Mouse (Mus musculus): ENCODE results near the gene Zfp729a. TPM values are rescaled to one million over a fixed set of nuclear protein-coding genes. Genes with fewer than 3 reads are reported as not detected.

Zfp729a gene
- polyA plus RNA-seq (2014; fragmentation: Illumina TruSeq; extraction: RNeasy Lipid Tissue Mini Kit (QIAGEN cat#74804); ENCODE audit: low read depth, low replicate concordance): 4.5 TPM

DNA sequence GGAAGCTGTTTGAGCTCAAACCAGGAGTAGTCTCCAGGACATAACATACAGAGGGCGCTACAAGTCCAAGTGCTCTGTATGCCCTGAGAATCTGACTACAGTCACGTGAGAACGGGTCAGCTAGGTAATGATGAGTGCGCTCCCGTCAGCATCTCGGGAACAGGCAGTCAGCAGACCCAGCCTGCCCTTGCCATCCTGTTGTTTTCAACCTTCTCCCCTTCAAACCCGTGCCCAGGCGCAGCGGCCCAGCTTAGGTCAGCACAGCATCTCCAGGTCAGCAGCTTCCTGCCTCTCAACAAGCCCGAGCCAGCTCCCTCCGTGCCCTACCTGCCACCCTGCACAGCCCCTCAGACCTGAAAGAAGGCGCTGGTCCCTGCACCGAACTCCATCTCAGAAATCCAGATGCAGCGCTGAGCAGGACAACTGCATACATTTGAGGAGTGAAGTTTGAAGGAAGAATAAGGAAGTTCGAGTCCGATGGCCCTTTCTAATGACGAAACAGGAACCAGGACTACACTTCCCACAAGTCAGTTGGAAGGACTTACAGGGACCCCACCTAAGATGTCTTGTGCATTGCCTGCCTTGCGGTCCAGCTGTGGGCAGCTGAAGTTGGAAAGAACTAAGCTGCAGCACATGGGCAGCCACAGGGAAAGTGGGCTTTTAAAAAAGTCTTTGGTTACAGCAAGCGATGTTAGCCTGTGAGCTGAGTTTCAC, at the start of gene Zfp729a, which contains the start of gene Gm49345:
TSS of gene Zfp729a (minus strand) at position 498 of the 714 bp plus-strand sequence.
TSS of gene Gm49345 (minus strand) at position 476 of the 714 bp plus-strand sequence.

DNA sequence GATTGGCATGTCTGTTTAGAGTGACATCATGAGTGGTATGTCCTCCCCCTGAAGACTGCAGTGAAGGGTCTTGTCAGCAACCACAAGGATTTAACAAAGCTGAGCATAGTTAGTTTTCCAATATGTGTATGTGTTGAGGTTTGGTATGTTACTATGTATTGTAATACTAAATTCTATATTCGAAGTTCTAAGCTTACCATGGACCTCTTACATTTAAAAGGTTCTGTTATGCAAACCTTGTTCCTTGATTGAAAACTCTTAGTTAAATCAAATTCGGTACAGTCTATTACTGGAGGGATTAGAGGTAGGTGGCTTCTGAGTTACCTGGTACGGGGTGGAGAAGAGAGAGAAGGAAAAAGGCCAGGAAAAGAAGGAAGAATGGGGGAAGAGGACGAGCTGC, 49.4 kb upstream of the Zfp729a start, which contains the start of gene Zfp738:
TSS of gene Zfp738 (minus strand) at position 101 of the 400 bp plus-strand sequence.

DNA sequence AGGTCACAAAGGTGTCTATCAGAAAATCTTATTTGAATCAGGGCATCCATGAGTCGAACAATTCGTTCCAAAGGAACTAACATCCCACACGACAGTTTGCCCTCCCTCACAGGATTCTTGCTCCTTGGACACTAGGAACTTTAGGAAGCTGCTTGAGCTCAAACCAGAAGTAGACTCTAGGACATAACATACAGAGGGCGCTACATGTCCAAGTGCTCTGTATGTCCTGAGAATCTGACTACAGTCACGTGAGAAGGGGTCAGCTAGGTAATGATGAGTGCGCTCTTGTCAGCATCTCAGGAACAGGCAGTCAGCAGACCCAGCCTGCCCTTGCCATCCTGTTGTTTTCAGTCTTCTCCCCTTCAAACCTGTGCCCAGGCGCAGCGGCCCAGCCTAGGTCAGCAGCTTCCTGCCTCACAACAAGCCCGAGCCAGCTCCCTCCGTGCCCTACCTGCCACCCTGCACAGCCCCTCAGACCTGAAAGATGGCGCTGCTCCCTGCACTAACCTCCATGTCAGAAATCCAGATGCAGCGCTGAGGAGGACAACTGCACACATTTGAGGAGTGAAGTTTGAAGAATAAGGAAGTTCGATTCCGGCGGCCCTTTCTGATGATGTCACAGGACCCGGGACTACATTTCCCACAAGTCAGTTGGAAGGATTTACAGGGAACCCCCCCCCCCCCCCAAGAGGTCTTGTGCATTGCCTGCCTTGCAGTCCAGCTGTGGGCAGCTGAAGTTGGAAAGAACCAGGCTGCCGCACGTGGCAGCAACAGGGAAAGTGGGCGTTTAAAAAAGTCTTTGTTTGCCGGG, 28.3 kb downstream of the Zfp729a start, which contains the start of gene Zfp729b:
TSS of gene Zfp729b (minus strand) at position 642 of the 811 bp plus-strand sequence.

Other genes with a start within 250 kb of the Zfp729a start
- gene Zfp429, start 238.0 kb downstream of the Zfp729a start, polyA plus RNA-seq (2014; fragmentation: Illumina TruSeq; extraction: RNeasy Lipid Tissue Mini Kit (QIAGEN cat#74804); ENCODE audit: low read depth, low replicate concordance): 6.1 TPM
- gene Zfp459, start 216.4 kb downstream of the Zfp729a start, polyA plus RNA-seq (2014; fragmentation: Illumina TruSeq; extraction: RNeasy Lipid Tissue Mini Kit (QIAGEN cat#74804); ENCODE audit: low read depth, low replicate concordance): 1.4 TPM
- 9.8 TPM for gene Zfp874a, start 186.2 kb downstream of the Zfp729a start, polyA plus RNA-seq (2014; fragmentation: Illumina TruSeq; extraction: RNeasy Lipid Tissue Mini Kit (QIAGEN cat#74804); ENCODE audit: low read depth, low replicate concordance)
- 7.1 TPM for gene Zfp874b, start 153.5 kb downstream of the Zfp729a start, polyA plus RNA-seq (2014; fragmentation: Illumina TruSeq; extraction: RNeasy Lipid Tissue Mini Kit (QIAGEN cat#74804); ENCODE audit: low read depth, low replicate concordance)
- 7.5 TPM for gene Zfp58, start 137.2 kb downstream of the Zfp729a start, polyA plus RNA-seq (2014; fragmentation: Illumina TruSeq; extraction: RNeasy Lipid Tissue Mini Kit (QIAGEN cat#74804); ENCODE audit: low read depth, low replicate concordance)
- gene Gm26965, start 111.6 kb downstream of the Zfp729a start, polyA plus RNA-seq (2014; fragmentation: Illumina TruSeq; extraction: RNeasy Lipid Tissue Mini Kit (QIAGEN cat#74804); ENCODE audit: low read depth, low replicate concordance): not detected
- 16.9 TPM for gene Zfp87, start 111.6 kb downstream of the Zfp729a start, polyA plus RNA-seq (2014; fragmentation: Illumina TruSeq; extraction: RNeasy Lipid Tissue Mini Kit (QIAGEN cat#74804); ENCODE audit: low read depth, low replicate concordance)
- 5.2 TPM for gene Zfp748, start 84.0 kb downstream of the Zfp729a start, polyA plus RNA-seq (2014; fragmentation: Illumina TruSeq; extraction: RNeasy Lipid Tissue Mini Kit (QIAGEN cat#74804); ENCODE audit: low read depth, low replicate concordance)
- gene Zfp729b, start 28.1 kb downstream of the Zfp729a start, polyA plus RNA-seq (2014; fragmentation: Illumina TruSeq; extraction: RNeasy Lipid Tissue Mini Kit (QIAGEN cat#74804); ENCODE audit: low read depth, low replicate concordance): 5.3 TPM
- not detected for gene Gm49345, start within 50 bp of the Zfp729a start, polyA plus RNA-seq (2014; fragmentation: Illumina TruSeq; extraction: RNeasy Lipid Tissue Mini Kit (QIAGEN cat#74804); ENCODE audit: low read depth, low replicate concordance)
- 5.1 TPM for gene Zfp738, start 49.3 kb upstream of the Zfp729a start, polyA plus RNA-seq (2014; fragmentation: Illumina TruSeq; extraction: RNeasy Lipid Tissue Mini Kit (QIAGEN cat#74804); ENCODE audit: low read depth, low replicate concordance)
- 7.5 TPM for gene Zfp65, start 91.4 kb upstream of the Zfp729a start, polyA plus RNA-seq (2014; fragmentation: Illumina TruSeq; extraction: RNeasy Lipid Tissue Mini Kit (QIAGEN cat#74804); ENCODE audit: low read depth, low replicate concordance)
- 3.6 TPM for gene Zfp85, start 117.4 kb upstream of the Zfp729a start, polyA plus RNA-seq (2014; fragmentation: Illumina TruSeq; extraction: RNeasy Lipid Tissue Mini Kit (QIAGEN cat#74804); ENCODE audit: low read depth, low replicate concordance)
- gene Zfp493, start 141.9 kb upstream of the Zfp729a start, polyA plus RNA-seq (2014; fragmentation: Illumina TruSeq; extraction: RNeasy Lipid Tissue Mini Kit (QIAGEN cat#74804); ENCODE audit: low read depth, low replicate concordance): 1.8 TPM
- 4.3 TPM for gene Zfp273, start 175.9 kb upstream of the Zfp729a start, polyA plus RNA-seq (2014; fragmentation: Illumina TruSeq; extraction: RNeasy Lipid Tissue Mini Kit (QIAGEN cat#74804); ENCODE audit: low read depth, low replicate concordance)
- gene Gm10037, start 193.3 kb upstream of the Zfp729a start, polyA plus RNA-seq (2014; fragmentation: Illumina TruSeq; extraction: RNeasy Lipid Tissue Mini Kit (QIAGEN cat#74804); ENCODE audit: low read depth, low replicate concordance): 6.3 TPM
- gene BC048507, start 225.5 kb upstream of the Zfp729a start, polyA plus RNA-seq (2014; fragmentation: Illumina TruSeq; extraction: RNeasy Lipid Tissue Mini Kit (QIAGEN cat#74804); ENCODE audit: low read depth, low replicate concordance): 1.7 TPM

All from adipose tissue, adult 10 weeks (tissue).